Comparison of ENCODE assay signal across 13 mouse cellular contexts in genomic region chr6:52231885-52232567, GRCm38 (mm10). TPM values are rescaled to one million over a fixed set of nuclear protein-coding genes. Genes with fewer than 3 reads are reported as not detected.
DNase-seq lines count a peak whose midpoint lies in the region; ATAC-seq and TF ChIP-seq lines count a peak whose summit lies in the region.
"Had no signal": no experiment of that assay in that cellular context is flagged by ENCODE, and none has a peak within 500 bp of the region (broad histone marks: within the 10 kb centered on the region; RNA-seq: fewer than 3 reads in every experiment).

No protein-coding gene starts in this region.

- peak overlapping the region; percentile 98 for H3K9ac ChIP-seq in kidney, postnatal 0 days (ENCODE audit: low read depth, low read length)
- peak overlapping the region; percentile 65 for H3K9ac ChIP-seq in neural tube, embryonic 15.5 days (replicated peaks)

- peaks cover 5% of the 10 kb centered on the region; the same call in 1 of the 2 replicates for H3K4me1 ChIP-seq in kidney, postnatal 0 days (replicated peaks; ENCODE audit: insufficient read depth, low read length)
- peaks cover 34% of the 10 kb centered on the region for H3K4me1 ChIP-seq in neural tube, embryonic 15.5 days

- WGBS in kidney, postnatal 0 days = under 1% methylated on average over 18 of the region's 18 CpGs
- WGBS in neural tube, embryonic 15.5 days = 1% methylated on average over 18 of the region's 18 CpGs

- no peaks in the 10 kb centered on the region; the same call in 1 of the 2 replicates for H3K36me3 ChIP-seq in kidney, postnatal 0 days (ENCODE audit: insufficient read depth, low read length)
- H3K36me3 ChIP-seq in neural tube, embryonic 15.5 days = no peaks in the 10 kb centered on the region

- DNase-seq in gastrocnemius, postnatal 10 days = peak; percentile 5
- no peak for DNase-seq in gastrocnemius, postnatal 4 days (ENCODE audit: low spot score in 2 of 2)
- DNase-seq in thymus, postnatal 25 days = peak; percentile 7
- no peak for DNase-seq in thymus, adult 18-20 months
- peak; percentile 84 for DNase-seq in kidney, postnatal 0 days (ENCODE audit: low spot score)
- DNase-seq in frontal cortex, postnatal 25 days (ENCODE audit: low spot score in 2 of 2) = no peak
- DNase-seq in layer of hippocampus, adult 9-11 months = no peak
- DNase-seq: cerebellum, postnatal 25 days; left cerebral cortex, postnatal 4 days had no signal

- H3K9me3 ChIP-seq in kidney, postnatal 0 days (replicated peaks; ENCODE audit: low read length) = no peaks in the 10 kb centered on the region
- no peaks in the 10 kb centered on the region for H3K9me3 ChIP-seq in neural tube, embryonic 15.5 days (replicated peaks)

- no peak for TF ChIP-seq CTCF in kidney, postnatal 0 days (IDR thresholded peaks at IDR 0.05; ENCODE audit: low read depth)

- peak overlapping the region; percentile 85 for H3K4me3 ChIP-seq in kidney, postnatal 0 days (replicated peaks; ENCODE audit: low read depth, low read length)
- peak overlapping the region; percentile 57 for H3K4me3 ChIP-seq in neural tube, embryonic 15.5 days (replicated peaks)

- no peak for ATAC-seq in kidney, postnatal 0 days (replicated peaks; ENCODE audit: low FRiP score, low read depth)
- no peak for ATAC-seq in neural tube, embryonic 15.5 days (ENCODE audit: low FRiP score)

- no peaks in the 10 kb centered on the region for H3K27me3 ChIP-seq in kidney, postnatal 0 days (ENCODE audit: insufficient read depth, low read length)
- H3K27me3 ChIP-seq in neural tube, embryonic 15.5 days (replicated peaks) = peaks cover 8% of the 10 kb centered on the region

- peak overlapping the region; percentile 92 for H3K4me2 ChIP-seq in kidney, postnatal 0 days (ENCODE audit: low read length)
- H3K4me2 ChIP-seq in neural tube, embryonic 15.5 days = peak overlapping the region; percentile 57

- H3K27ac ChIP-seq in kidney, postnatal 0 days = peak overlapping the region; percentile 97
- H3K27ac ChIP-seq in neural tube, embryonic 15.5 days (replicated peaks) = peak overlapping the region; percentile 82

RNA-seq across cellular contexts. Expression of gene Hoxa9, which starts 1.1 kb away (rescaled TPM):
- total RNA-seq in gastrocnemius, postnatal 10 days (2021) = 10 to 100 TPM in 1 of 2 experiments, 1 to 10 TPM in 1; 7.8 to 11.2 TPM
- 10 to 100 TPM; 16.5 to 17.7 TPM for total RNA-seq in gastrocnemius, postnatal 4 days (2021)
- 57.3 and 57.8 TPM in 2 replicates for polyA plus RNA-seq in kidney, postnatal 0 days (2015; fragmentation: Nextera tagmentation; extraction: Ambion mirVana)
- polyA plus RNA-seq in neural tube, embryonic 15.5 days (2015; fragmentation: Nextera tagmentation; extraction: Ambion mirVana) = 64.3 and 77.5 TPM in 2 replicates
- total RNA-seq: heart, adult 18-20 months; left cerebral cortex, postnatal 4 days; neutrophil, adult 5-6 weeks had no signal
- polyA plus RNA-seq: brain, embryonic 14.5 days had no signal

RNA-seq across cellular contexts. Expression of gene Hoxa10, which starts 8.6 kb away (rescaled TPM):
- total RNA-seq in gastrocnemius, postnatal 10 days (2021) = 10 to 100 TPM; 30.2 to 30.8 TPM
- 10 to 100 TPM; 31.5 to 32.3 TPM for total RNA-seq in gastrocnemius, postnatal 4 days (2021)
- 175 and 183 TPM in 2 replicates for polyA plus RNA-seq in kidney, postnatal 0 days (2015; fragmentation: Nextera tagmentation; extraction: Ambion mirVana)
- polyA plus RNA-seq in neural tube, embryonic 15.5 days (2015; fragmentation: Nextera tagmentation; extraction: Ambion mirVana) = 48.9 and 69.7 TPM in 2 replicates
- total RNA-seq: heart, adult 18-20 months; left cerebral cortex, postnatal 4 days; neutrophil, adult 5-6 weeks had no signal

RNA-seq across cellular contexts. Expression of gene Hoxa7, which starts 10.4 kb away (rescaled TPM):
- 1 to 10 TPM; 9.4 to 9.7 TPM for total RNA-seq in gastrocnemius, postnatal 10 days (2021)
- 10 to 100 TPM; 11.2 to 12.5 TPM for total RNA-seq in gastrocnemius, postnatal 4 days (2021)
- polyA plus RNA-seq in kidney, postnatal 0 days (2015; fragmentation: Nextera tagmentation; extraction: Ambion mirVana) = 29.7 and 31.7 TPM in 2 replicates
- 86.8 and 109 TPM in 2 replicates for polyA plus RNA-seq in neural tube, embryonic 15.5 days (2015; fragmentation: Nextera tagmentation; extraction: Ambion mirVana)
- total RNA-seq: left cerebral cortex, postnatal 4 days; neutrophil, adult 5-6 weeks had no signal

RNA-seq across cellular contexts. Expression of gene Hoxa11, which starts 13.6 kb away (rescaled TPM):
- total RNA-seq in gastrocnemius, postnatal 10 days (2021) = 1 to 10 TPM; 4.4 to 5.6 TPM
- total RNA-seq in gastrocnemius, postnatal 4 days (2021) = 1 to 10 TPM; 6.0 to 6.6 TPM
- 24.7 and 27.7 TPM in 2 replicates for polyA plus RNA-seq in kidney, postnatal 0 days (2015; fragmentation: Nextera tagmentation; extraction: Ambion mirVana)
- 4.3 and 9.6 TPM in 2 replicates for polyA plus RNA-seq in neural tube, embryonic 15.5 days (2015; fragmentation: Nextera tagmentation; extraction: Ambion mirVana)
- total RNA-seq: heart, adult 18-20 months; left cerebral cortex, postnatal 4 days; neutrophil, adult 5-6 weeks had no signal
- polyA plus RNA-seq: brain, embryonic 14.5 days had no signal

RNA-seq across cellular contexts. Expression of gene Gm28308, which starts 18.9 kb away (rescaled TPM):
- total RNA-seq in gastrocnemius, postnatal 10 days (2021) = not detected
- total RNA-seq in gastrocnemius, postnatal 4 days (2021) = under 1 TPM in 1 of 2 experiments, not detected in 1; 0.73 TPM
- 0.66 and 2.1 TPM in 2 replicates for polyA plus RNA-seq in kidney, postnatal 0 days (2015; fragmentation: Nextera tagmentation; extraction: Ambion mirVana)
- not detected in 2 replicates for polyA plus RNA-seq in neural tube, embryonic 15.5 days (2015; fragmentation: Nextera tagmentation; extraction: Ambion mirVana)
- total RNA-seq: heart, adult 18-20 months; left cerebral cortex, postnatal 4 days; neutrophil, adult 5-6 weeks had no signal
- polyA plus RNA-seq: brain, embryonic 14.5 days had no signal

Comparison
In these comparisons a context has a peak if more than half of its experiments do, and no peak if none do; other contexts are left out.
1. DNase-seq: peak in gastrocnemius, postnatal 10 days (single experiment), thymus, postnatal 25 days (single experiment) and kidney, postnatal 0 days (single experiment); none in gastrocnemius, postnatal 4 days (0 of 2), thymus, adult 18-20 months (0 of 2), frontal cortex, postnatal 25 days (0 of 2) and layer of hippocampus, adult 9-11 months (single experiment).